Mouse (Mus musculus): Measurements from ENCODE around the gene Hddc3. TPM values are rescaled to one million over a fixed set of nuclear protein-coding genes. Genes with fewer than 3 reads are reported as not detected.

Gene Hddc3
- polyA plus RNA-seq, 1 experiment: 61.2 TPM

DNA sequence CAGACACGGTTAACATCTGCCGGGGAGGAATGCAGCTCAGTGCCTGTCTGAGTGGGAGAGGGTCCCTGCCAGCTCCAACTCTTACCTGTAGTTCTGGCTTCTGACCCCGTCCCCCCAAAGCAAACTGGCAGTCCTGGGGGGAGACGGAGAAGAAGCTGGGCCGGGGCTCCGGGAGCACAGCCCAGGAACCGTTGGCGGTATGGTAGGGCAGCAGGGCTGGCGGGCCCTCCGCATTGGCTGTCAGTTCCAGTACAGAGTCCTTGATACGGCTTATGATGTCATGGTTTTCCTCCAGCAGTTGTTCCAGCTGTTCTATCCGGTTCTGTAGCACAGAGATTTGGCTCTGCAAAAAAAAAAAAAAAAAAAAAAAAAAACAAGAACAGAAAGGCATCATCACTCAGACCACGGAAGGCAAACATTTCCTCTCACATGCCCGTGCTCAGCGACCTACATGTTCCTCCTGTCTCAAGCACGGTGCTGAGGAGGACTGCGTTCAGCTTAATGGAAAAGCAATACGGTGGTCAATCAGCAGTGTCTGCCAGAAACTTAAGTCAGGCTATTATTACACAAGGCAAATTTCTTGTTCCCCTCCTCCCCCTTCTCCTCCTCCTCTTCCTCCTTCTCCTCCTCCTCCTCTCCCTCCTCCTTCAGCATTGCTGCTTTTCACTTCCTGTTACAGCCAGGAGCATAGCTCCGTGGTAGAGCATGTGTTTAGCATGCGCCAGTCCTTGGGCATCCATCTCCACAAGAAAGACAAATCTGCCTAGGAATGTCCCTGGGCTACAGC lies 25.9 kb downstream of the Hddc3 start:
- no peak for DNase-seq (ENCODE audit: extremely low spot score in 1 of 2, low spot score in 1 of 2)

DNA sequence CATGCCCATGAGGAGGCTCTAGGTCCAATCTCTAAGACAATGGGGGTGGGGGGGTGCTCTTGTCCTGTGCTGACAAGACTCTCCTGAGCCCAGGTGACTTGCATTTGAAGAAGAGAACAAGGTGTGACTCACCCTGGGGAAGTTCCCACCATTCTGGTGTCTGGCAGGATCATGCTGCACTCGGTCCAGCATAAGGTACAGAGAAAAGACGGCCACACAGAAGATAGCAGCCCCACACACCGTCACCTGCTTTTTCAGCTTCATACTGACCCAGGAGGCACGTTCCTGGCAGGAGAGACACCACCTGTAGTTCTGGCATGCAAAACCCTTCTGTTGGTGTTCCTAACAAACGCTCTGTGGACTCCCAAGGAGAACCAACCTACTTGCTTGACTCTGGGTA lies 26.6 kb downstream of the Hddc3 start:
- DNase-seq (ENCODE audit: extremely low spot score in 1 of 2, low spot score in 1 of 2): no peak

- DNase-seq (ENCODE audit: extremely low spot score in 1 of 2, low spot score in 1 of 2): no peak
Observed at GRCm38 (mm10) chr7:80369967-80370431, 27.1 kb downstream of the Hddc3 start.

- peak; percentile 68 to 87 for DNase-seq (ENCODE audit: extremely low spot score in 1 of 2, low spot score in 1 of 2)
Observed at GRCm38 (mm10) chr7:80370649-80371040, 27.7 kb downstream of the Hddc3 start.

- DNase-seq (ENCODE audit: extremely low spot score in 1 of 2, low spot score in 1 of 2): peak in 1 of 2 experiments; percentile 73
Observed at GRCm38 (mm10) chr7:80371041-80371751, 28.3 kb downstream of the Hddc3 start, which contains the start of gene Man2a2. Man2a2 (minus strand) TSS chr7:80371375.

- DNase-seq (ENCODE audit: extremely low spot score in 1 of 2, low spot score in 1 of 2): no peak
Observed at GRCm38 (mm10) chr7:80372166-80372565, 29.3 kb downstream of the Hddc3 start.

- no peak for DNase-seq (ENCODE audit: extremely low spot score in 1 of 2, low spot score in 1 of 2)
Observed at GRCm38 (mm10) chr7:80372667-80373066, 29.8 kb downstream of the Hddc3 start.

- DNase-seq (ENCODE audit: extremely low spot score in 1 of 2, low spot score in 1 of 2): no peak
Observed at GRCm38 (mm10) chr7:80373352-80373751, 30.4 kb downstream of the Hddc3 start.

- no peak for DNase-seq (ENCODE audit: extremely low spot score in 1 of 2, low spot score in 1 of 2)
Observed at GRCm38 (mm10) chr7:80373850-80374249, 30.9 kb downstream of the Hddc3 start.

GRCm38 (mm10) chr7:80374280-80374679 lies 31.4 kb downstream of the Hddc3 start:
- DNase-seq (ENCODE audit: extremely low spot score in 1 of 2, low spot score in 1 of 2): no peak

- DNase-seq (ENCODE audit: extremely low spot score in 1 of 2, low spot score in 1 of 2): no peak
Observed at GRCm38 (mm10) chr7:80374733-80375132, 31.8 kb downstream of the Hddc3 start.

DNA sequence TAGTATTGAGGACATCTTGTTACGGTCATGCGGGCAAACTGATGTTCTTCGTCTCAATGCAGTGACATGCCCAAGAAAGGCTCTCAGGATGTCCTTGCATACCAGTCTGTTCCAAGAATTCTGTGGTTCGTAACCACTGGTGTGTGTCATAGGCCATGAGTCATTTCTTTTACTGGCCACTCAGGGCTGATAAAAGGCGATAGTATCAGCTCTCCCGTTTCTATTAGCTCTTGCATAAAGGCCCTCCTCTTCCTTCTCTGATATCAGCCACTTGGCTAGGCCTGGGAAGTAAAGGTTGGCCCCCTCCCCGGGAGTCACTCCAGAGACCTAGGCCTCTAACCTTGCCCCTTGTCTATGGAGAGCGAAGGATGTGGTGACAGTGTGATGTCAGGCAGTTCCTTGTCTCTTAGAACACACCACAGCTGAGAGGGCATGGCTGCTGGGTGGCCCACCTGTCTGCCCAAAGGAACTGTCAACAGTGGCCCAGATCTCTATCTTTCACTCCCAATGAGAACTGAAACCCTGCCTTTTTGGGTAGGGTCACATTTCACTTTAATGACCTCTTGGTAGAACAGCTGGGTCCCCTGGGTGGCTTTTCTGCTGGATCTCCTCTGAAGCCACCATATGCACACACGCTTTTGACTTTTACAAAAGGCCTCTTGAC lies 32.6 kb downstream of the Hddc3 start:
- no peak for DNase-seq (ENCODE audit: extremely low spot score in 1 of 2, low spot score in 1 of 2)

GRCm38 (mm10) chr7:80376192-80376591 lies 33.3 kb downstream of the Hddc3 start:
- no peak for DNase-seq (ENCODE audit: extremely low spot score in 1 of 2, low spot score in 1 of 2)

DNA sequence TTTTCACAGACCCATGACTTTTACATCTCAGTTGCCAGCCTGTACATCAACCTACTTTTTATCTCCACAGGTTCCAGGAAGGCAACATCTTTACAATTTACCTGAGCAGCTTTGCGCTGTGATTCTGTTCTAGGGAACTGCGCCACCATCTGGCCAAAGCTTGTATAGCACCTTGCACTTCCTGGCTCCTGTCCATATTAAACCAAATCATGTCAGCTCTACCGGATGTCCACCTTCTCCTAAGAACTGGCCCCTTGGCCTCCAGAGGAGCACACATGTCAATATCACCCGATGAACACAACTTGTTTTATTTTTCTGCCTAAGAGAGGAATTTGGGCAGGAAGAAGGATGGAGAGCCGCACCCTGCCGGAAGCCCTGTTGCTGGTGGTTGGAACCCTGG lies 34.6 kb downstream of the Hddc3 start:
- DNase-seq (ENCODE audit: extremely low spot score in 1 of 2, low spot score in 1 of 2): peak in 1 of 2 experiments; percentile 80

DNA sequence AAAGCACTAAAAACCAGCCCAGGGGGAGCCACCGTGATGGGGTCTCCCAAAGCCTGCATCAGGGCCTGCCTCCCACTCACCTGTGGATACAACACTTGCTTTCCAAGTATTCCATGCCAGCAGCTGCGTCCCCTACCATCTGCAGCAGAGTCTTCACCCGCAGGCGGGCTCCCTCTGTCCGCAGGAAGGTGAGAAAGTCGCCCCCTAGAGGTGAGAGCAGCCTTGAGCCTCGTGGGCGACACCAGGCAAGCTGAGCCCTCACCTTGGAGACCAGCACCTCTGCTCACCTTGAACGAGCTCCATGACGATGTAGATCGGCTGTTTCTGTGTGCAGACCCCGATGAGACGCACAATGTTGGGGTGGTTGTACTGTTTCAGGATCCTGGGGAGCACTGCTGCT lies 36.6 kb downstream of the Hddc3 start:
- DNase-seq (ENCODE audit: extremely low spot score in 1 of 2, low spot score in 1 of 2): peak in 1 of 2 experiments; percentile 31

DNA sequence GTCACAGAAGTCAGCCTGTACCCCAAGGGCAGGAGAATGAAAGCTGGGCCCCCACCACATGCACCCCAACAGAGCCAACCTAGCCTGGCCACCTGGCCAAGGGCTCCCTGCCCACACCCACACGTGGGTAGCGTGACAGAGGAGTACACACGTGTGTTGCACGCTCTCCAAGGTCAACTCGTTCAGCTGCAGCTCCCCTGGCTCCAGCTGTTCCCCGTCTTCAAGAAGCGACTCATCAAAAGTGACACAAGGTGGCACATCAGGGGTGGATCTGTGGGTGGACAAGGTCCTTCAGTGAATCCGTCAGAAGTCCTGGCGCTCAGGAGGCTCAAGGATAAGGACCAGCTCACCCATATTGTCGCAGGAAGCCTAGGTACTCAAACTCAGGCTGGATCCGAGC lies 40.0 kb downstream of the Hddc3 start:
- DNase-seq (ENCODE audit: extremely low spot score in 1 of 2, low spot score in 1 of 2): no peak

GRCm38 (mm10) chr7:80386235-80386930 lies 43.5 kb downstream of the Hddc3 start:
- DNase-seq (ENCODE audit: extremely low spot score in 1 of 2, low spot score in 1 of 2): peak; percentile 76 to 96

DNA sequence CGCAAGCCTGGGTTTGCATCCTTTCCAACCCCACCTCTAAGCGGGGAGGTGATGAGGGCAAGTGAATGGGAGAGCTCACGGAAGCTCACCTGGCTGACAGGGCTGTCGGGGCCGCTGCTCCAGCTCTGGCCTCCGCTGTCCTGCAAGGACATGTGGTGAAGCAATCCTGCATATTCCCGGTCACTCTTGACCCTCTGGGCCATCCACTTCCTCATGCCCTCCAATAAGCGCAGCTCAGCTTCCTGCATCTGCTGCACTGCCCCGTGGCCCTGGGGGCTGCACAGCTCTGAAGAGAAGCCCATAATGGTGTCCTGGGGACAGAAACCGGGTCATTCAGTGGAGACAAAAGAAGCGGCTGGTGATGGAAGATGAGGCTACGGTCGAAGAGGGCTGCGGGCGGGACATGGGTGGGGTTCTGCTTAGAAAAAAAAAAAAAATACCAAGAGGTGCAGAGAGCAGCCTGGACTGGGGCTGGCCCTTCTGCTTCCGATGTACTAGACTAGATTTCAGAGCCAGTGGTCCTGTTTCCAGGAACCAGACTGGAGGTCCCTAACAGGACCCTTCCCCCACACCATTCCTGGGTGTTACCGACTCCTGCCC lies 44.2 kb downstream of the Hddc3 start:
- DNase-seq (ENCODE audit: extremely low spot score in 1 of 2, low spot score in 1 of 2): no peak

DNA sequence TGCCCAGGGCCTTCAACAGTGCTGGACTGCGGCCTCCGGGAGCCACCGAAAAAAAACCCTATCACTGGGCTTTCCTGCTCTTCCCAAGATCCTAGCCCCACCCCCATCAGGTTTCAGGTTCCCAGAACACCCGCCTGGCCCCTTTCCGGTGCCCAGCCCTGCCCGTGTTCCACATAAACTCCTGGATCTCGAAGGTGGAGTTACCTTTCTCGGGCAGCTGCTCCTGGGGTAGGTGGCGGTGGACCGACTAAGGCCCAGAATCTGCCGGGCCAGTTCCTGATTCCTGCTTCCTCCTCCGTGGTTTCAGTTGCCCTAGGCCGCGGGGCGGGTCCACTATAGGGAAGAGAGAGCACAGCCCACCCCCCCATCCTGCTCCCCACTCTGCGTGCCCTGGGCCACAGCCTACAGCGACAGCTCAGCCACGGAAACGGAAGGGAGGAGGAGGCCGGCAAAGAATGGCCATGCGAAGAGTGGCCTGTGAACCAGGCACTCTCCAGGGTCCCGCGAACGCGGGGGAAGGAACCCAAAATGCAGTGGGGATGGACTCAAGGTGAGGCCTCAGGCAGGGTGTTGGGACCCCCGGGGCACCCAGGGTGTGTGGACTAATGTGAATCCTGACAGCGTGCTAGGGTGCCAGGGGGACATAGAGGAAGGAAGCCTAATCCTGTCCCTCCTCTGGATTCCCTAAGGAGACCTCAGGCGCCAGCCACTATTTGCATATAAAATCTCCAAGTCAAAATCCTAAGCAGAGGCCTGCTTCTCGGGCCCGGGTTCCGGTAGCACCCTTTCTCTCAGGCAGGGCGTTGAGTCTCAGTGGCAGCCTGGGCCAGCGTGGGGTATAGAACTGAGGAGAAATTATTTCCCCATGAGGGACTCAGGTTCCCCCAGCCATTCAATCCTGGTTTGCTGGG lies 45.0 kb downstream of the Hddc3 start, which contains the start of gene Fes:
Fes (minus strand) TSS at position 314 of the 911 bp plus-strand sequence.
- DNase-seq (ENCODE audit: extremely low spot score in 1 of 2, low spot score in 1 of 2): no peak

Measured in frontal cortex, adult 2 months (tissue).